Mouse (Mus musculus) ES-E14 (cell line): ENCODE measurements around the gene Xpa.

Source experiments
- HCFC1 ChIP-seq: IDR thresholded peaks from 2 replicates; pipeline ENCODE4 v1.6.1; 2012; ENCODE audit warnings: low read length, inconsistent platforms, borderline replicate concordance; ENCODE audit not compliant: insufficient read depth
- MAFK ChIP-seq: IDR thresholded peaks from 2 replicates; pipeline ENCODE4 v1.6.1; 2014; ENCODE audit warnings: mild to moderate bottlenecking, low read depth, low read length, inconsistent platforms; ENCODE audit not compliant: insufficient read depth
- ZNF384 ChIP-seq: IDR thresholded peaks from 2 replicates; pipeline ENCODE4 v1.6.1; 2012; ENCODE audit warnings: low read depth, low read length, inconsistent platforms

DNA sequence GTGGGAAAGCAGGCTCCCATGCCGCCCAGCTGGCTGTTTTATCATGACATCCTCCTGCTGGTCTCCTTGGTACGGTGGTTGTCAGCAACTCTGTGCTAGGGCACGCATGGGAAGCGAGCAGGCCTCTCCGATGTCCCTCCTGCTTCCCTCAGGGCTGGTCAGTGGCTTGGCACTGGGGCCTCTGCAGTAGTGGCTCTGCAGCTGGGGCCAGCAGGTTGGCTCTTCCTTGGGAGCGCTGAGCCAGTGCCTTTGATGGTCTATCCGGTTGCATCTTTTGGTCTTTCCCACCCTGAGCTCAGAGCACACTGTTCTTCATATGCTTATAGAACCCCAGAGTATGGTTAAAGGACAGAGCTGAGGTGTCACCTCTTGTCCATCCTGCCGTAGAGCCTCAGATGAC, 86.0 kb downstream of the Xpa start:
- TF ChIP-seq ZNF384 (no peak), HCFC1 (no peak), MAFK (no peak)
